Mouse (Mus musculus) heart, embryonic 12.5 days (tissue): ENCODE data around the gene Eif4e1b. TPM values are rescaled to one million over a fixed set of nuclear protein-coding genes. Genes with fewer than 3 reads are reported as not detected.

Experiments
- ATAC-seq: fragments of 200-750 bp; cut with Nextera tagmentation; 2 replicates; pipeline ENCODE4 v1.8.0; 2017; ENCODE audit warnings: moderate TSS enrichment, moderate library complexity; ENCODE audit not compliant: insufficient number of reproducible peaks, low FRiP score
- H3K27ac ChIP-seq: fragments of 300-500 bp; sonication (generic); 2 replicates; pipeline ENCODE4 v1.5.1; 2016; ENCODE audit warnings: mild to moderate bottlenecking, moderate library complexity; ENCODE audit not compliant: poor library complexity, severe bottlenecking
- H3K27me3 ChIP-seq: fragments of 300-500 bp; sonication (generic); replicated peaks from 2 replicates; pipeline ENCODE4 v1.6.1; 2016; ENCODE audit warnings: mild to moderate bottlenecking, moderate library complexity
- H3K36me3 ChIP-seq: fragments of 300-500 bp; sonication (generic); 2 replicates; pipeline ENCODE4 v1.6.1; 2016; ENCODE audit warnings: mild to moderate bottlenecking, moderate library complexity
- H3K4me1 ChIP-seq: fragments of 300-500 bp; sonication (generic); replicated peaks from 2 replicates; pipeline ENCODE4 v1.6.1; 2016; ENCODE audit warnings: mild to moderate bottlenecking
- H3K4me2 ChIP-seq: fragments of 300-500 bp; sonication (generic); 2 replicates; pipeline ENCODE4 v1.6.1; 2016; ENCODE audit warnings: mild to moderate bottlenecking, moderate library complexity
- H3K4me3 ChIP-seq: fragments of 300-500 bp; sonication (generic); 2 replicates; pipeline ENCODE4 v1.5.1; 2016; ENCODE audit warnings: mild to moderate bottlenecking
- H3K9ac ChIP-seq: fragments of 300-500 bp; sonication (generic); 2 replicates; pipeline ENCODE4 v1.6.1; 2016; ENCODE audit warnings: mild to moderate bottlenecking, moderate library complexity
- H3K9me3 ChIP-seq: fragments of 300-500 bp; sonication (generic); replicated peaks from 2 replicates; pipeline ENCODE4 v1.6.1; 2016; ENCODE audit warnings: mild to moderate bottlenecking, moderate library complexity
- WGBS: fragments of 180-500 bp; shearing (Covaris S2); methylation state at CpG from one replicate; pipeline ENCODE4 v1.1.7; 2016; 5-methylcytosine and 5-hydroxymethylcytosine counted together
- polyA plus RNA-seq: library from polyadenylated mRNA; unstranded; fragments of >200 nt; fragmentation: Nextera tagmentation; extraction: Ambion mirVana; gene quantifications from 2 replicates; pipeline ENCODE4 v1.2.1, GENCODE M21; 2016

Eif4e1b gene
- polyA plus RNA-seq, 1 experiment from 2014 or later, result not detected

- H3K4me1 ChIP-seq, result peaks cover 15% of the 10 kb centered on the region; the same call in 1 of the 2 replicates
- H3K4me2 ChIP-seq, result no peak overlapping the region
- H3K27ac ChIP-seq, result no peak overlapping the region
- peaks cover 97% of the 10 kb centered on the region for H3K27me3 ChIP-seq
- WGBS, result 2% methylated on average over 8 of the region's 8 CpGs
- H3K36me3 ChIP-seq, result no peaks in the 10 kb centered on the region
- no peak overlapping the region for H3K4me3 ChIP-seq
- no peak overlapping the region for H3K9ac ChIP-seq
- no peak for ATAC-seq
- H3K9me3 ChIP-seq, result no peaks in the 10 kb centered on the region
These were observed 33.1 kb upstream of the Eif4e1b start for GRCm38 (mm10) chr13:54750699-54751098.

GRCm38 (mm10) chr13:54752656-54753055, 31.1 kb upstream of the Eif4e1b start:
- no peaks in the 10 kb centered on the region for H3K36me3 ChIP-seq
- H3K4me1 ChIP-seq, result peaks cover 13% of the 10 kb centered on the region
- H3K4me3 ChIP-seq, result no peak overlapping the region
- WGBS, result 55% methylated on average over 10 of the region's 10 CpGs
- no peak overlapping the region for H3K27ac ChIP-seq
- ATAC-seq, result no peak
- H3K9me3 ChIP-seq, result no peaks in the 10 kb centered on the region
- H3K9ac ChIP-seq, result no peak overlapping the region
- H3K4me2 ChIP-seq, result no peak overlapping the region
- peaks cover 96% of the 10 kb centered on the region for H3K27me3 ChIP-seq

- no peak for ATAC-seq
- H3K36me3 ChIP-seq, result no peaks in the 10 kb centered on the region
- no peak overlapping the region for H3K9ac ChIP-seq
- no peak overlapping the region for H3K4me3 ChIP-seq
- no peak overlapping the region for H3K27ac ChIP-seq
- no peak overlapping the region for H3K4me2 ChIP-seq
- peaks cover 20% of the 10 kb centered on the region for H3K4me1 ChIP-seq
- WGBS, result 46% methylated on average over 6 of the region's 6 CpGs
- no peaks in the 10 kb centered on the region for H3K9me3 ChIP-seq
- peaks cover 89% of the 10 kb centered on the region for H3K27me3 ChIP-seq
These were observed 30.1 kb upstream of the Eif4e1b start for GRCm38 (mm10) chr13:54753733-54754132.

- WGBS, result 32% methylated on average over 12 of the region's 12 CpGs
- ATAC-seq, result no peak
- H3K27me3 ChIP-seq, result peaks cover 89% of the 10 kb centered on the region
These were observed 29.4 kb upstream of the Eif4e1b start for GRCm38 (mm10) chr13:54754169-54755080.

GRCm38 (mm10) chr13:54755201-54755830, 28.5 kb upstream of the Eif4e1b start:
- no peak overlapping the region for H3K4me2 ChIP-seq
- ATAC-seq, result no peak
- no peak overlapping the region for H3K4me3 ChIP-seq
- H3K27ac ChIP-seq, result no peak overlapping the region
- peaks cover 11% of the 10 kb centered on the region for H3K4me1 ChIP-seq
- no peaks in the 10 kb centered on the region for H3K9me3 ChIP-seq
- H3K9ac ChIP-seq, result no peak overlapping the region
- WGBS, result 9% methylated on average over 9 of the region's 9 CpGs
- no peaks in the 10 kb centered on the region for H3K36me3 ChIP-seq
- peaks cover 89% of the 10 kb centered on the region for H3K27me3 ChIP-seq

More at GRCm38 (mm10) chr13:54754169-54755080, 29.4 kb upstream of the Eif4e1b start:
- Histone ChIP-seq H3K4me1 (peaks cover 18% of the 10 kb centered on the region), H3K36me3 (no peaks in the 10 kb centered on the region), H3K9me3 (no peaks in the 10 kb centered on the region), H3K4me3 (no peak overlapping the region), H3K4me2 (no peak overlapping the region), H3K27ac (no peak overlapping the region), H3K9ac (no peak overlapping the region)

GRCm38 (mm10) chr13:54756156-54756712, 27.6 kb upstream of the Eif4e1b start:
- H3K9me3 ChIP-seq, result no peaks in the 10 kb centered on the region
- H3K4me1 ChIP-seq, result peaks cover 11% of the 10 kb centered on the region
- ATAC-seq, result no peak
- 77% methylated on average over 8 of the region's 8 CpGs for WGBS
- H3K36me3 ChIP-seq, result no peaks in the 10 kb centered on the region
- H3K4me3 ChIP-seq, result no peak overlapping the region
- no peak overlapping the region for H3K9ac ChIP-seq
- no peak overlapping the region for H3K27ac ChIP-seq
- peaks cover 89% of the 10 kb centered on the region for H3K27me3 ChIP-seq
- no peak overlapping the region for H3K4me2 ChIP-seq

GRCm38 (mm10) chr13:54757093-54757830, 26.5 kb upstream of the Eif4e1b start:
- Histone ChIP-seq H3K36me3 (no peaks in the 10 kb centered on the region), H3K9me3 (no peaks in the 10 kb centered on the region), H3K4me1 (peaks cover 11% of the 10 kb centered on the region), H3K27me3 (peaks cover 89% of the 10 kb centered on the region), H3K9ac (no peak overlapping the region), H3K4me2 (peak overlapping the region; percentile 76), H3K27ac (no peak overlapping the region), H3K4me3 (no peak overlapping the region)
- ATAC-seq, result no peak
- WGBS, result 37% methylated on average over 10 of the region's 10 CpGs

GRCm38 (mm10) chr13:54758045-54758755, 25.6 kb upstream of the Eif4e1b start:
- H3K36me3 ChIP-seq, result no peaks in the 10 kb centered on the region
- H3K4me3 ChIP-seq, result peak overlapping the region; percentile 40
- H3K4me1 ChIP-seq, result peaks cover 11% of the 10 kb centered on the region
- peak overlapping the region; percentile 76 for H3K4me2 ChIP-seq
- ATAC-seq, result peak; percentile 73
- H3K9ac ChIP-seq, result no peak overlapping the region
- peaks cover 89% of the 10 kb centered on the region for H3K27me3 ChIP-seq
- no peaks in the 10 kb centered on the region for H3K9me3 ChIP-seq
- no peak overlapping the region for H3K27ac ChIP-seq
- under 1% methylated on average over 43 of the region's 43 CpGs for WGBS

GRCm38 (mm10) chr13:54758756-54759470, 24.9 kb upstream of the Eif4e1b start:
- Histone ChIP-seq H3K27me3 (peaks cover 89% of the 10 kb centered on the region), H3K36me3 (no peaks in the 10 kb centered on the region), H3K4me2 (peak overlapping the region; percentile 76), H3K27ac (no peak overlapping the region), H3K9ac (no peak overlapping the region), H3K4me1 (peaks cover 11% of the 10 kb centered on the region), H3K9me3 (no peaks in the 10 kb centered on the region), H3K4me3 (no peak overlapping the region)
- no peak; the same call in 1 of the 2 replicates for ATAC-seq
- WGBS, result 3% methylated on average over 29 of the region's 29 CpGs

- H3K36me3 ChIP-seq, result no peaks in the 10 kb centered on the region
- H3K4me1 ChIP-seq, result peaks cover 11% of the 10 kb centered on the region
- no peak overlapping the region for H3K27ac ChIP-seq
- H3K9me3 ChIP-seq, result no peaks in the 10 kb centered on the region
- H3K4me3 ChIP-seq, result no peak overlapping the region
- no peak overlapping the region for H3K9ac ChIP-seq
- no peak overlapping the region for H3K4me2 ChIP-seq
- 23% methylated on average over 7 of the region's 7 CpGs for WGBS
- peaks cover 89% of the 10 kb centered on the region for H3K27me3 ChIP-seq
- ATAC-seq, result no peak
These were observed 24.3 kb upstream of the Eif4e1b start for GRCm38 (mm10) chr13:54759496-54759895.
